10 mouse cellular contexts compared by ENCODE assay signal in genomic region chr13:83739131-83739530, GRCm38 (mm10).
A peak's percentile ranks its signal among the peaks of the same experiment; 100 is the strongest.
DNase-seq lines count a peak whose midpoint lies in the region; ATAC-seq and TF ChIP-seq lines count a peak whose summit lies in the region.
"Had no signal": no experiment of that assay in that cellular context is flagged by ENCODE, and none has a peak within 500 bp of the region (broad histone marks: within the 10 kb centered on the region; RNA-seq: fewer than 3 reads in every experiment).

No protein-coding gene starts in this region.

- peaks cover 48% of the 10 kb centered on the region; the same call in 1 of the 2 replicates for H3K27me3 ChIP-seq in kidney, postnatal 0 days (ENCODE audit: insufficient read depth, low read length)
- H3K27me3 ChIP-seq in embryonic facial prominence, embryonic 14.5 days (replicated peaks; ENCODE audit: control insufficient read depth, insufficient read depth, low read length): peaks cover 82% of the 10 kb centered on the region
- H3K27me3 ChIP-seq in hindbrain, embryonic 15.5 days: no peaks in the 10 kb centered on the region
- no peaks in the 10 kb centered on the region for H3K27me3 ChIP-seq in neural tube, embryonic 12.5 days (replicated peaks)

- H3K27ac ChIP-seq in kidney, postnatal 0 days: no peak overlapping the region
- H3K27ac ChIP-seq in embryonic facial prominence, embryonic 14.5 days (replicated peaks; ENCODE audit: low read depth, low read length): no peak overlapping the region
- peak overlapping the region; percentile 93 for H3K27ac ChIP-seq in hindbrain, embryonic 15.5 days (replicated peaks)
- H3K27ac ChIP-seq in neural tube, embryonic 12.5 days: peak overlapping the region; percentile 94; the same call in 1 of the 2 replicates

- no peak for ATAC-seq in kidney, postnatal 0 days (replicated peaks; ENCODE audit: low FRiP score, low read depth)
- no peak for ATAC-seq in embryonic facial prominence, embryonic 14.5 days (ENCODE audit: low read depth)
- ATAC-seq in hindbrain, embryonic 15.5 days (ENCODE audit: low FRiP score, low read depth): no peak
- no peak for ATAC-seq in neural tube, embryonic 12.5 days (ENCODE audit: low FRiP score, low read depth)
- no peak for ATAC-seq in inflammation-experienced regulatory T-cells, adult 6 months

- 9% methylated on average over 3 of the region's 3 CpGs for WGBS in kidney, postnatal 0 days
- WGBS in embryonic facial prominence, embryonic 14.5 days: 14% methylated on average over 3 of the region's 3 CpGs
- WGBS in hindbrain, embryonic 15.5 days: 2% methylated on average over 3 of the region's 3 CpGs
- 3% methylated on average over 3 of the region's 3 CpGs for WGBS in neural tube, embryonic 12.5 days

- H3K36me3 ChIP-seq in kidney, postnatal 0 days (ENCODE audit: insufficient read depth, low read length): no peaks in the 10 kb centered on the region
- no peaks in the 10 kb centered on the region for H3K36me3 ChIP-seq in embryonic facial prominence, embryonic 14.5 days (ENCODE audit: control insufficient read depth, insufficient read depth, low read length)
- no peaks in the 10 kb centered on the region for H3K36me3 ChIP-seq in hindbrain, embryonic 15.5 days
- peaks cover 21% of the 10 kb centered on the region for H3K36me3 ChIP-seq in neural tube, embryonic 12.5 days

- TF ChIP-seq CTCF in kidney, postnatal 0 days (IDR thresholded peaks at IDR 0.05; ENCODE audit: low read depth): no peak

- H3K9me3 ChIP-seq in kidney, postnatal 0 days (replicated peaks; ENCODE audit: low read length): no peaks in the 10 kb centered on the region
- H3K9me3 ChIP-seq in embryonic facial prominence, embryonic 14.5 days (ENCODE audit: control insufficient read depth, low read length): no peaks in the 10 kb centered on the region
- no peaks in the 10 kb centered on the region for H3K9me3 ChIP-seq in hindbrain, embryonic 15.5 days
- no peaks in the 10 kb centered on the region for H3K9me3 ChIP-seq in neural tube, embryonic 12.5 days

- no peak for DNase-seq in kidney, postnatal 0 days (ENCODE audit: low spot score)
- no peak for DNase-seq in kidney, postnatal 36 days
- DNase-seq in embryonic facial prominence, embryonic 14.5 days (ENCODE audit: low spot score): no peak
- DNase-seq in retina, embryonic 14.5 days (ENCODE audit: low spot score): no peak
- DNase-seq in kidney, adult 18-20 months: no peak
- DNase-seq: lung, postnatal 4 days; spleen, adult 18-20 months had no signal

- H3K9ac ChIP-seq in kidney, postnatal 0 days (ENCODE audit: low read depth, low read length): no peak overlapping the region
- H3K9ac ChIP-seq in embryonic facial prominence, embryonic 14.5 days (ENCODE audit: low read depth, low read length): no peak overlapping the region
- H3K9ac ChIP-seq in hindbrain, embryonic 15.5 days: peak overlapping the region; percentile 87
- H3K9ac ChIP-seq in neural tube, embryonic 12.5 days: peak overlapping the region; percentile 95

- H3K4me3 ChIP-seq in kidney, postnatal 0 days (replicated peaks; ENCODE audit: low read depth, low read length): peak overlapping the region; percentile 15; the same call in 1 of the 2 replicates
- peak overlapping the region; percentile 23; the same call in 1 of the 2 replicates for H3K4me3 ChIP-seq in embryonic facial prominence, embryonic 14.5 days (ENCODE audit: low read depth, low read length)
- H3K4me3 ChIP-seq in hindbrain, embryonic 15.5 days: peak overlapping the region; percentile 42
- peak overlapping the region; percentile 52 for H3K4me3 ChIP-seq in neural tube, embryonic 12.5 days

- H3K4me1 ChIP-seq in kidney, postnatal 0 days (replicated peaks; ENCODE audit: insufficient read depth, low read length): no peaks in the 10 kb centered on the region
- no peaks in the 10 kb centered on the region for H3K4me1 ChIP-seq in embryonic facial prominence, embryonic 14.5 days (ENCODE audit: control insufficient read depth, insufficient read depth, low read length)
- H3K4me1 ChIP-seq in hindbrain, embryonic 15.5 days (replicated peaks): 0 out of 2 replicates have a peak, but pooled peaks cover 2% of the 10 kb centered on the region
- no peaks in the 10 kb centered on the region for H3K4me1 ChIP-seq in neural tube, embryonic 12.5 days

- peak overlapping the region; percentile 48 for H3K4me2 ChIP-seq in kidney, postnatal 0 days (ENCODE audit: low read length)
- peak overlapping the region; percentile 41 for H3K4me2 ChIP-seq in embryonic facial prominence, embryonic 14.5 days (ENCODE audit: low read depth, low read length)
- peak overlapping the region; percentile 69 for H3K4me2 ChIP-seq in hindbrain, embryonic 15.5 days
- H3K4me2 ChIP-seq in neural tube, embryonic 12.5 days (replicated peaks): peak overlapping the region; percentile 78

Comparison
In these comparisons a context has a peak if more than half of its experiments do, and no peak if none do; other contexts are left out.
1. H3K27ac ChIP-seq: peak in hindbrain, embryonic 15.5 days (single experiment) and neural tube, embryonic 12.5 days (single experiment); none in kidney, postnatal 0 days (single experiment) and embryonic facial prominence, embryonic 14.5 days (single experiment).
2. H3K9ac ChIP-seq: peak in hindbrain, embryonic 15.5 days (single experiment) and neural tube, embryonic 12.5 days (single experiment); none in kidney, postnatal 0 days (single experiment) and embryonic facial prominence, embryonic 14.5 days (single experiment).
3. Peak in every context shown above with its lines, with median percentiles within 50 percentile points of each other: H3K4me2 ChIP-seq and H3K4me3 ChIP-seq.